Mouse (Mus musculus) E14TG2a.4 (cell line): ENCODE measurements around the gene Scrn3.

Experiments
- CTCF ChIP-seq: conservative IDR thresholded peaks from 2 replicates; pipeline ENCODE4 v1.5.1; 2014; ENCODE audit warnings: low read length
- NANOG ChIP-seq: IDR thresholded peaks from 2 replicates; pipeline ENCODE4 v1.6.1; 2014; ENCODE audit warnings: borderline replicate concordance, low read length, mixed read lengths

DNA sequence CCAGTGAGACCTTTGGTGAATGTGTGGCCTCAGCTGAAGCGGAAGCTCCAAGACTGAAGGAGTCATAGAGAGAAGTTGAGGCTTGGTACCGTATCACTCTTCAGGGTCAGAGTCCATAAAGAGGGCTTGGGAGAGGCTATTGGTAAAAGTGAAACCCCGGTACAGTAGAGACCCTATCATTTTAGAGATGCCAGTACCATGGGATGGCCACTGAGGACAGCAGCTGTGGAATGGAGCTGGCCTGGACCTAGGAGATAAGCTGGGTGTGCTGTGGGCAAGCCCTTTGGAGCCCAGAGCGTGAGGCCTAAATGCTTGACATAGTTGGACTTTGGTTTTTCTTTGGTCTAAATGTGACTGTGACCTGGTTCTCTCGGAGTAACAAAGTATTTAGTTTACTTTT lies 47.5 kb downstream of the Scrn3 start:
- TF ChIP-seq CTCF (no peak), NANOG (no peak)
